Mouse (Mus musculus) kidney, adult 18-20 months (tissue): Measurements from ENCODE around the gene Vipas39.

Experiments used
- DNase-seq: peaks from one replicate; pipeline ENCODE4 v3.0.0; 2021

The Vipas39 gene

GRCm38 (mm10) chr12:87195069-87195468, 71.0 kb downstream of the Vipas39 start:
- no peak for DNase-seq

GRCm38 (mm10) chr12:87193008-87193407, 73.0 kb downstream of the Vipas39 start:
- no peak for DNase-seq
